Mouse (Mus musculus): ENCODE measurements at regions not wholly inside any gene's neighbourhood (a gene's known extent, or its start where the extent isn't known, plus 50 kb on each side); places are given as distances from the start of the nearest gene placed in this dataset.

DNA sequence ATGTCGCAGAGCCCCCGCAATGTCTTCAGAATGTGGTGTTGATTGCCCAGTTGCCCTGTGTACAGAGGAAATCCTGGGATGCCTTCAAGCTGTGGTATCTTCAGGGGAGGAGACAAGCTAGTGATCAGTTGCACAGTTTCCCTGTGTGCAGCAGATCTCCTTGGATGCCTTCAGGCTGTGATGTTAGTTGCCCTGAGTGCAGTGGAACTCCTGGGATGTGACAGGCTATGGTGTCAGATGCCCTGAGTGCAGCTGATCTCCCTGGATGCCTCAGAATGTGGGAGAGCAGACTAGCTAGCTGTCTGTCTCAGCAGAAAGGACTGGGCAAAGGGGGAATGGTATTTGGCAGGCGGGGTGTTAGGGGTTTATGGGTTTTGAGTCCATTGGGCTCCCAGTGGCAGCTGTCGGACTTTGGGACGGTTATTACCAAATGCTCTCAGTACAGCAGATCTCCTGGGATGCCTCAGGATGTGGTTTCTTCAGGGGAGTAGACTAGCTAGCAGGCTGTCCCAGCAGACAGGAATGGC is 1110.1 kb upstream of the Nr2f1 start:
- no peak for DNase-seq (ENCODE audit: low spot score)
- H3K4me1 ChIP-seq (ENCODE audit: insufficient read depth, low read depth, low read length): no peaks in the 10 kb centered on the region
- WGBS: 85% methylated on average over 5 of the region's 5 CpGs

DNA sequence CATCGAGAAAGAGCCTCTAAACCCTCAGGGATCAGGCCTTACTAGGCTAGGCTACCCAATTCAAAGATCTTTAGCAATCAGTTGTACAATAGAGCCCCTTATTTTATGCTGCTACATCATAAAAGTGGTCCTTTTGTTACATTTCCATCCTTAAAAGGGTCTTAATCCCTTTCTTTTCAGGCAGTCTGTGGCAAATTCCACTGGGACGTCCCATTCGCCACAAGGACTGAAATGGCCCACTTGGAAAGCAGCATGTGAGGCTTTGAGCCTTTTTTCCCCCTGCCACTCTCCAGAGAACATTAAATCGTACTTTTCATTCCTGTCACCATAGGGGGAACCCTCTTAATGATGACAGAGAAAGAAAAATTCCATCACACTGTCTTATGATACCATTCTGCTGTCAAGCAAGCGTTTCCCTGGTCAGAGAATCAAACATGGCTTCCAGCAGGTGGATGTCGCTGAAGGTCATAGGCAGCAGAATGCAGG is 1097.7 kb upstream of the Nr2f1 start:
- H3K27ac ChIP-seq (ENCODE audit: low read length): no peak overlapping the region
- H3K4me2 ChIP-seq (replicated peaks; ENCODE audit: low read depth, low read length): no peak overlapping the region
- H3K27me3 ChIP-seq (replicated peaks; ENCODE audit: insufficient read depth, low read length): no peaks in the 10 kb centered on the region
- H3K4me3 ChIP-seq (ENCODE audit: low read depth, low read length): no peak overlapping the region
- ATAC-seq (no peak), DNase-seq (ENCODE audit: low spot score) (no peak)
- WGBS: 78% methylated on average over 6 of the region's 6 CpGs
- H3K4me1 ChIP-seq (ENCODE audit: insufficient read depth, low read depth, low read length): no peaks in the 10 kb centered on the region
- H3K36me3 ChIP-seq (ENCODE audit: insufficient read depth, low read length): no peaks in the 10 kb centered on the region
- TF ChIP-seq EP300 (IDR thresholded peaks at IDR 0.05) (no peak), CTCF (IDR thresholded peaks at IDR 0.05) (no peak)
- H3K9me3 ChIP-seq (ENCODE audit: low read length): no peaks in the 10 kb centered on the region
- no peak overlapping the region for H3K9ac ChIP-seq (replicated peaks; ENCODE audit: low read depth)

More for the DNA sequence above, 1110.1 kb upstream of the Nr2f1 start:
- TF ChIP-seq CTCF (IDR thresholded peaks at IDR 0.05) (no peak), EP300 (IDR thresholded peaks at IDR 0.05) (no peak)
- H3K27ac ChIP-seq (ENCODE audit: low read length): no peak overlapping the region
- H3K9me3 ChIP-seq (ENCODE audit: low read length): no peaks in the 10 kb centered on the region
- H3K4me3 ChIP-seq (ENCODE audit: low read depth, low read length): no peak overlapping the region
- no peaks in the 10 kb centered on the region for H3K36me3 ChIP-seq (ENCODE audit: insufficient read depth, low read length)
- H3K27me3 ChIP-seq (replicated peaks; ENCODE audit: insufficient read depth, low read length): no peaks in the 10 kb centered on the region
- H3K9ac ChIP-seq (replicated peaks; ENCODE audit: low read depth): no peak overlapping the region
- ATAC-seq: no peak
- H3K4me2 ChIP-seq (replicated peaks; ENCODE audit: low read depth, low read length): no peak overlapping the region

DNA sequence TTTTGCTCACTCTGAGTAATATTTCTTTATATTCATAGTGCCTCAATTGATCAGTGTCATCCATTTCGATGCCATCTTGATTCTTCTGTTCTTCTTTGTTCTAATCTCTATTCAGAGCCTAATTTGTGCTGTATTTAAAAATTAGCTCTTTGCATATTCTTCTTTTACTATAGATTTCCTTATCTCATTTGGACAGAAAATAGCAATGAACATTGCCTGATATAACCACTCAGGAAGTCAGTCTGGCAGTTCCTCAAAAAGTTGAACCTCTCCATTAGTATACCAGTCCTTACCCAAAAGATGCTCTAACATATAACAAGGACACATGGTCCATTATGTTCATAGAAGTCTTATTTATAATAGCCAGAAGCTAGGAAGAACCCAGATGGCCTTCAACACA is 1088.5 kb upstream of the Nr2f1 start:
- ATAC-seq (no peak), DNase-seq (ENCODE audit: low spot score) (no peak)
- no peak overlapping the region for H3K4me2 ChIP-seq (replicated peaks; ENCODE audit: low read depth, low read length)
- no peaks in the 10 kb centered on the region for H3K4me1 ChIP-seq (ENCODE audit: insufficient read depth, low read depth, low read length)
- no peak overlapping the region for H3K4me3 ChIP-seq (ENCODE audit: low read depth, low read length)
- no peaks in the 10 kb centered on the region for H3K36me3 ChIP-seq (ENCODE audit: insufficient read depth, low read length)
- WGBS: 93% methylated on average over 1 of the region's 1 CpGs
- H3K9ac ChIP-seq (replicated peaks; ENCODE audit: low read depth): no peak overlapping the region
- H3K9me3 ChIP-seq (ENCODE audit: low read length): no peaks in the 10 kb centered on the region
- H3K27ac ChIP-seq (ENCODE audit: low read length): no peak overlapping the region
- no peak for TF ChIP-seq CTCF (IDR thresholded peaks at IDR 0.05)
- no peak for TF ChIP-seq EP300 (IDR thresholded peaks at IDR 0.05)
- no peaks in the 10 kb centered on the region for H3K27me3 ChIP-seq (replicated peaks; ENCODE audit: insufficient read depth, low read length)

DNA sequence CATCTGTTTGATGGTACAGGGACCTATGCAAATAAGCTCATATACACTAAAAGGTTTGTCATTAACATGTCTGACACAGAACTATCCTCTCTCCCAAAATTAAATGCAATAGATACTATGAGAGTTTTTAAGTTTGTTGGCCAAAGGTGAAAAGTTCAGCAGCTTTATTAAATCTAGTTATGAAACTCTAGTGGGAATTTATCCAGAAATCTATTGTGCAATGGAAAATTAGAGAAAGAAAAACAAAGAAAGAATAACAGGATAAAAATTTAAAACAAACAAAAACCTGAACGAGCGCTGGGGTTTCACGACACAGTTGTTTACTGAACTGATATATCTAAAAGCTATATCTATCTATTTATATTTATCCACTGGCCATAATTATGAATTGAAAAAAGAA is 1086.6 kb upstream of the Nr2f1 start:
- Histone ChIP-seq H3K9ac (replicated peaks; ENCODE audit: low read depth) (no peak overlapping the region), H3K9me3 (ENCODE audit: low read length) (no peaks in the 10 kb centered on the region), H3K4me3 (ENCODE audit: low read depth, low read length) (no peak overlapping the region), H3K27ac (ENCODE audit: low read length) (no peak overlapping the region), H3K27me3 (replicated peaks; ENCODE audit: insufficient read depth, low read length) (no peaks in the 10 kb centered on the region), H3K4me1 (ENCODE audit: insufficient read depth, low read depth, low read length) (no peaks in the 10 kb centered on the region), H3K36me3 (ENCODE audit: insufficient read depth, low read length) (no peaks in the 10 kb centered on the region), H3K4me2 (replicated peaks; ENCODE audit: low read depth, low read length) (no peak overlapping the region)
- WGBS: 36% methylated on average over 3 of the region's 3 CpGs
- DNase-seq (ENCODE audit: low spot score) (peak; percentile 29), ATAC-seq (no peak)
- TF ChIP-seq CTCF (IDR thresholded peaks at IDR 0.05): no peak
- TF ChIP-seq EP300 (IDR thresholded peaks at IDR 0.05): no peak

DNA sequence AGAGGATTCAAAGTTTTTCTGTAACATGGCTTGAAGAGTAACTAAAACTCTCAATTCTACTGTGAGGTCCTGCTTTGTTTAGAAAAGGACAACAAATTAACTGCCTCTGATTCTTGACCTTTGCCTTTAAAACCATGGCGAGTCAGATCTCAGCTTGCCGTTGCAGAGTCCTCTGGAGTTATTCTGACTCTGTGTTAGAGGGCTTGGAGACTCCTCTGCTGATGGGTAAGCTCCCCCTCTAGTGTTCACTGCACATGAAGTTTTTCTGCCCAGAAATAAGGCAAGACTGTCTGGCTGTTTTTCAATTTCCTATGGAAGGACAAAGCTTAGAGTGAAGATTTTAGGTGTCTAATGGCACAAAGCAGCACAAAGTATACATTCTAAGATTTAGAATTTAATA is 1085.9 kb upstream of the Nr2f1 start:
- Histone ChIP-seq H3K27ac (ENCODE audit: low read length) (no peak overlapping the region), H3K4me2 (replicated peaks; ENCODE audit: low read depth, low read length) (no peak overlapping the region), H3K27me3 (replicated peaks; ENCODE audit: insufficient read depth, low read length) (no peaks in the 10 kb centered on the region), H3K9me3 (ENCODE audit: low read length) (no peaks in the 10 kb centered on the region), H3K4me1 (ENCODE audit: insufficient read depth, low read depth, low read length) (no peaks in the 10 kb centered on the region), H3K36me3 (ENCODE audit: insufficient read depth, low read length) (no peaks in the 10 kb centered on the region), H3K9ac (replicated peaks; ENCODE audit: low read depth) (no peak overlapping the region), H3K4me3 (ENCODE audit: low read depth, low read length) (no peak overlapping the region)
- TF ChIP-seq CTCF (IDR thresholded peaks at IDR 0.05): peak; percentile 57
- TF ChIP-seq EP300 (IDR thresholded peaks at IDR 0.05): no peak
- DNase-seq (ENCODE audit: low spot score): peak; percentile 54
- ATAC-seq: peak; percentile 46; the same call in 1 of the 2 replicates
- WGBS: 7% methylated on average over 2 of the region's 2 CpGs

DNA sequence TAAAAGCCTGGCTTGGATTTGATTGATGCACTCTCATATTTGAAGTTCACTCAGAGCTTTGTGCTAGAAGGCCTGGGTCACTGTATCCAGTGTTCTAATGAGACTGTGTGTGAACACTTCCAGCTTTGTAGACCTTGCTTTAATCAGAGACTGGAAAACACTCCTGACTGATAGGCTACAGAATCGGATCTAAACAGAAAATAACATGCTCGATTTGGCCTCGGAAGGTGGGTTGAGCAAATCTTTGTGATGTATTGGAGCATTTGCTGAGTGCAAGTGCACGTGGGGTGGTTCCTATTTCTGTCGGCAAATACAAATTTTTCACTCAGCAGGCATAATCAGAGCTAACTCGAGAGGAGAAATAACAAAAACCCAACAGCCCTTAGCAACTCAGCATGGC is 1078.2 kb upstream of the Nr2f1 start:
- Histone ChIP-seq H3K27ac (ENCODE audit: low read length) (no peak overlapping the region), H3K4me3 (ENCODE audit: low read depth, low read length) (no peak overlapping the region), H3K9me3 (ENCODE audit: low read length) (no peaks in the 10 kb centered on the region), H3K4me1 (ENCODE audit: insufficient read depth, low read depth, low read length) (no peaks in the 10 kb centered on the region), H3K4me2 (replicated peaks; ENCODE audit: low read depth, low read length) (no peak overlapping the region), H3K9ac (replicated peaks; ENCODE audit: low read depth) (no peak overlapping the region), H3K27me3 (replicated peaks; ENCODE audit: insufficient read depth, low read length) (no peaks in the 10 kb centered on the region), H3K36me3 (ENCODE audit: insufficient read depth, low read length) (no peaks in the 10 kb centered on the region)
- ATAC-seq (no peak), DNase-seq (ENCODE audit: low spot score) (no peak)
- 34% methylated on average over 6 of the region's 6 CpGs for WGBS
- TF ChIP-seq EP300 (IDR thresholded peaks at IDR 0.05) (no peak), CTCF (IDR thresholded peaks at IDR 0.05) (no peak)

DNA sequence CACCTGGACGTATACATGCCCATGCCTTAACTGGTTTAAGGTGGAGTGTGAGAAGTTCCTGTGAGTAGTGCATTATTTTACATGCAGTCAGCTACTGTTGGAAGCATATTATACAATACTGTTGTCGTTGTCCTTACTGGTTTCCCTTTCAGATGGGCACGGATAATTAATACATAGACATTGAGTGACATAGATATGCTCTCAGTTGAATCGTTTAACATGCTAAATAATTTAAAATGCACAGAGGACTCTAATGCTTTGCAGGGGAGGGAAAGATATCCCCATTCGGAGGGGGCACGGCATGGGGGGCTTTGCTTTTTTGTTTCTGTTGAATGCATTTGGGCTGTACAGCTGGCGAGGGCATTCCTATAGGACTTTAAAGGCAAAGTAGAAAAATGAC is 1077.8 kb upstream of the Nr2f1 start:
- no peak for ATAC-seq
- Histone ChIP-seq H3K9me3 (ENCODE audit: low read length) (no peaks in the 10 kb centered on the region), H3K9ac (replicated peaks; ENCODE audit: low read depth) (no peak overlapping the region), H3K4me1 (ENCODE audit: insufficient read depth, low read depth, low read length) (no peaks in the 10 kb centered on the region), H3K27ac (ENCODE audit: low read length) (no peak overlapping the region), H3K36me3 (ENCODE audit: insufficient read depth, low read length) (no peaks in the 10 kb centered on the region), H3K4me2 (replicated peaks; ENCODE audit: low read depth, low read length) (no peak overlapping the region), H3K27me3 (replicated peaks; ENCODE audit: insufficient read depth, low read length) (no peaks in the 10 kb centered on the region), H3K4me3 (ENCODE audit: low read depth, low read length) (no peak overlapping the region)
- 72% methylated on average over 7 of the region's 7 CpGs for WGBS
- no peak for DNase-seq (ENCODE audit: low spot score)
- TF ChIP-seq CTCF (IDR thresholded peaks at IDR 0.05) (no peak), EP300 (IDR thresholded peaks at IDR 0.05) (no peak)

Measured in lung, postnatal 0 days (tissue).